Mouse (Mus musculus) ES-Bruce4 (cell line): ENCODE data around the gene Ehf. TPM values are rescaled to one million over a fixed set of nuclear protein-coding genes. Genes with fewer than 3 reads are reported as not detected.

Experiments
- H3K27ac ChIP-seq: 2 replicates; pipeline ENCODE4 v1.5.1; 2012; ENCODE audit warnings: low read length, inconsistent platforms; ENCODE audit not compliant: insufficient read depth
- H3K27me3 ChIP-seq: 2 replicates; pipeline ENCODE4 v1.6.1; 2012; ENCODE audit warnings: mild to moderate bottlenecking, low read length, inconsistent platforms; ENCODE audit not compliant: control insufficient read depth, poor library complexity, insufficient read depth, severe bottlenecking
- H3K36me3 ChIP-seq: 2 replicates; pipeline ENCODE4 v1.6.1; 2012; ENCODE audit warnings: inconsistent platforms, mild to moderate bottlenecking, low read length, moderate library complexity; ENCODE audit not compliant: control insufficient read depth, poor library complexity, insufficient read depth, severe bottlenecking
- H3K4me1 ChIP-seq: one replicate; pipeline ENCODE4 v1.8.1; 2011; ENCODE audit warnings: low read length; ENCODE audit not compliant: control insufficient read depth, insufficient read depth
- H3K4me3 ChIP-seq: 2 replicates; pipeline ENCODE4 v1.5.1; 2011; ENCODE audit warnings: low read depth, mild to moderate bottlenecking, low read length
- H3K9ac ChIP-seq: 2 replicates; pipeline ENCODE4 v1.6.1; 2012; ENCODE audit warnings: low read depth, mild to moderate bottlenecking, inconsistent platforms; ENCODE audit not compliant: poor library complexity, severe bottlenecking
- H3K9me3 ChIP-seq: replicated peaks from 2 replicates; pipeline ENCODE4 v1.6.1; 2012; ENCODE audit warnings: mild to moderate bottlenecking, low read length, inconsistent platforms; ENCODE audit not compliant: control insufficient read depth, poor library complexity, insufficient read depth, severe bottlenecking
- CTCF ChIP-seq: IDR thresholded peaks from one replicate; pipeline ENCODE4 v1.8.1; 2011; ENCODE audit warnings: low read depth, low read length
- EP300 ChIP-seq: IDR thresholded peaks from 2 replicates; pipeline ENCODE4 v1.6.1; 2011; ENCODE audit warnings: low read depth, low read length; ENCODE audit not compliant: insufficient read depth
- POLR2A ChIP-seq: IDR thresholded peaks from one replicate; pipeline ENCODE4 v1.8.1; 2011; ENCODE audit warnings: low read length; ENCODE audit not compliant: insufficient read depth
- polyA plus RNA-seq: library from polyadenylated mRNA; stranded (reverse); fragments of >200 nt; gene quantifications from 2 replicates; pipeline ENCODE4 v1.2.4, GENCODE M21; 2011; ENCODE audit warnings: low read depth; ENCODE audit not compliant: missing spikeins, insufficient read depth, insufficient read length

Ehf gene
- polyA plus RNA-seq, 1 experiment: not detected

- no peak overlapping the region for H3K9ac ChIP-seq
- H3K36me3 ChIP-seq: no peaks in the 10 kb centered on the region
- H3K9me3 ChIP-seq: no peaks in the 10 kb centered on the region
- no peaks in the 10 kb centered on the region for H3K4me1 ChIP-seq
- no peaks in the 10 kb centered on the region for H3K27me3 ChIP-seq
- TF ChIP-seq POLR2A (no peak), CTCF (no peak), EP300 (no peak)
- no peak overlapping the region for H3K27ac ChIP-seq
- no peak overlapping the region for H3K4me3 ChIP-seq
Measured at GRCm38 (mm10) chr2:103324320-103324719, 21.2 kb upstream of the Ehf start.

- Histone ChIP-seq H3K4me3 (no peak overlapping the region), H3K27me3 (no peaks in the 10 kb centered on the region), H3K9me3 (peaks cover 6% of the 10 kb centered on the region), H3K27ac (no peak overlapping the region), H3K4me1 (no peaks in the 10 kb centered on the region), H3K9ac (no peak overlapping the region), H3K36me3 (no peaks in the 10 kb centered on the region)
- TF ChIP-seq POLR2A (no peak), CTCF (no peak)
Measured at GRCm38 (mm10) chr2:103322171-103322570, 19.1 kb upstream of the Ehf start.

GRCm38 (mm10) chr2:103321638-103322037 is 18.6 kb upstream of the Ehf start:
- Histone ChIP-seq H3K4me1 (no peaks in the 10 kb centered on the region), H3K4me3 (no peak overlapping the region), H3K27me3 (no peaks in the 10 kb centered on the region), H3K36me3 (no peaks in the 10 kb centered on the region), H3K9me3 (peaks cover 6% of the 10 kb centered on the region), H3K9ac (no peak overlapping the region), H3K27ac (no peak overlapping the region)
- TF ChIP-seq EP300 (no peak), POLR2A (no peak), CTCF (no peak)

GRCm38 (mm10) chr2:103314002-103314401 is 10.9 kb upstream of the Ehf start:
- no peak overlapping the region for H3K4me3 ChIP-seq
- no peaks in the 10 kb centered on the region for H3K27me3 ChIP-seq
- peaks cover 3% of the 10 kb centered on the region for H3K4me1 ChIP-seq
- no peaks in the 10 kb centered on the region for H3K36me3 ChIP-seq
- H3K9ac ChIP-seq: no peak overlapping the region
- no peak for TF ChIP-seq POLR2A
- no peak for TF ChIP-seq EP300
- no peak for TF ChIP-seq CTCF
- H3K27ac ChIP-seq: no peak overlapping the region
- peaks cover 6% of the 10 kb centered on the region for H3K9me3 ChIP-seq

- no peak overlapping the region for H3K4me3 ChIP-seq
- TF ChIP-seq EP300 (no peak), CTCF (no peak), POLR2A (no peak)
- no peaks in the 10 kb centered on the region for H3K27me3 ChIP-seq
- H3K27ac ChIP-seq: no peak overlapping the region
- H3K9me3 ChIP-seq: no peaks in the 10 kb centered on the region
- H3K4me1 ChIP-seq: peaks cover 3% of the 10 kb centered on the region
- H3K9ac ChIP-seq: no peak overlapping the region
- H3K36me3 ChIP-seq: no peaks in the 10 kb centered on the region
Measured at GRCm38 (mm10) chr2:103312640-103313039, 9.6 kb upstream of the Ehf start.

- Histone ChIP-seq H3K4me3 (no peak overlapping the region), H3K27ac (no peak overlapping the region), H3K9me3 (no peaks in the 10 kb centered on the region), H3K27me3 (no peaks in the 10 kb centered on the region), H3K4me1 (peaks cover 3% of the 10 kb centered on the region), H3K36me3 (no peaks in the 10 kb centered on the region), H3K9ac (no peak overlapping the region)
- peak; percentile 75; the same call in 1 of the 2 replicates for TF ChIP-seq EP300
- TF ChIP-seq POLR2A: no peak
Measured at GRCm38 (mm10) chr2:103310663-103311062, 7.6 kb upstream of the Ehf start.
